Mouse (Mus musculus) brain, embryonic 14.5 days (tissue): ENCODE measurements at regions not wholly inside any gene's neighbourhood (a gene's known extent, or its start where the extent isn't known, plus 50 kb on each side); places are given as distances from the start of the nearest gene placed in this dataset.

ENCODE experiments used
- CTCF ChIP-seq: fragments of 200-500 bp; IDR thresholded peaks from 2 replicates; pipeline ENCODE4 v1.5.1; 2012; ENCODE audit warnings: inconsistent platforms, mild to moderate bottlenecking, moderate library complexity, borderline replicate concordance; ENCODE audit not compliant: insufficient read depth, insufficient read length; ENCODE audit errors: extremely low read depth
- POLR2A ChIP-seq: fragments of 200-500 bp; IDR thresholded peaks from 2 replicates; pipeline ENCODE4 v1.6.1; 2012; ENCODE audit warnings: mild to moderate bottlenecking, inconsistent platforms, borderline replicate concordance; ENCODE audit not compliant: poor library complexity, insufficient read depth, insufficient read length, severe bottlenecking; ENCODE audit errors: extremely low read depth

DNA sequence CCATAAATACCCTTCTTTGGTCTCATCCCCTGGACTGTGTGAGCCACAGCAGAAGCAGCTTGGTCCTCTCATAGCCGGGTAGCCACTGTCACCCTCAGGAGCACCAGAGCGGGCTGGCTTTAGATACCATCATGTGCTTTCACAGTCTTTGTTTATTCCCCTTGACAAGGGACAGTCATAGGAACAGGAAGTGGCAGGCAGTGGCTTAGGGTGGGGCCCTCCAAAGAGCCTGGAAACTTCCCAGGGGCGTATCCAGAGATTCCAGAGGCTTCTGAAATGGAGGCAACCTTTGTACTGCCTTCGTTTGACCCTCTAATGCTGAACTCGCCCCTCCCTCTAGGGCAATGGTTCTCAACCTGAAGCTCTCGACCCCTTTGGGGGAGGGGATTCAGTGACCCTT, 119.5 kb upstream of the Klf14 start:
- no peak for TF ChIP-seq POLR2A
- no peak for TF ChIP-seq CTCF
